Mouse (Mus musculus): Measurements from ENCODE around the gene Hrnr. TPM values are rescaled to one million over a fixed set of nuclear protein-coding genes. Genes with fewer than 3 reads are reported as not detected.

The Hrnr gene
- polyA plus RNA-seq (2015; fragmentation: Nextera tagmentation; extraction: Ambion mirVana): 2.4 TPM in 1 of 2 replicates, not detected in the other

GRCm38 (mm10) chr3:93319449-93319848, at the start of gene Hrnr:
Gene Hrnr (plus strand): TSS chr3:93319749.

GRCm38 (mm10) chr3:93273223-93273622, 46.3 kb upstream of the Hrnr start, which contains the start of gene Flg:
Gene Flg (plus strand): TSS chr3:93273523.

Other genes with a start within 250 kb of the Hrnr start
- gene Crnn, start 175.0 kb upstream of the Hrnr start, polyA plus RNA-seq (2015; fragmentation: Nextera tagmentation; extraction: Ambion mirVana): not detected in 2 replicates
- gene Flg2, start 122.5 kb upstream of the Hrnr start, polyA plus RNA-seq (2015; fragmentation: Nextera tagmentation; extraction: Ambion mirVana): 1.0 TPM in 1 of 2 replicates, not detected in the other
- gene Flg, start 46.2 kb upstream of the Hrnr start, polyA plus RNA-seq (2015; fragmentation: Nextera tagmentation; extraction: Ambion mirVana): 98.4 TPM in 1 of 2 replicates, not detected in the other
- 0.17 TPM in 1 of 2 replicates, not detected in the other for gene Rptn, start 74.0 kb downstream of the Hrnr start, polyA plus RNA-seq (2015; fragmentation: Nextera tagmentation; extraction: Ambion mirVana)
- gene Tchh, start 122.6 kb downstream of the Hrnr start, polyA plus RNA-seq (2015; fragmentation: Nextera tagmentation; extraction: Ambion mirVana): 0.41 and 0.46 TPM in 2 replicates
- not detected in 2 replicates for gene Tchhl1, start 149.0 kb downstream of the Hrnr start, polyA plus RNA-seq (2015; fragmentation: Nextera tagmentation; extraction: Ambion mirVana)
- gene S100a11, start 200.7 kb downstream of the Hrnr start, polyA plus RNA-seq (2015; fragmentation: Nextera tagmentation; extraction: Ambion mirVana): 613 and 861 TPM in 2 replicates
- gene S100a10, start 235.3 kb downstream of the Hrnr start, polyA plus RNA-seq (2015; fragmentation: Nextera tagmentation; extraction: Ambion mirVana): 344 and 510 TPM in 2 replicates